Mouse (Mus musculus): ENCODE data around the gene Smok3a. TPM values are rescaled to one million over a fixed set of nuclear protein-coding genes. Genes with fewer than 3 reads are reported as not detected.

Smok3a gene
- total RNA-seq, 2 experiments from 2014 or later, result not detected

DNA sequence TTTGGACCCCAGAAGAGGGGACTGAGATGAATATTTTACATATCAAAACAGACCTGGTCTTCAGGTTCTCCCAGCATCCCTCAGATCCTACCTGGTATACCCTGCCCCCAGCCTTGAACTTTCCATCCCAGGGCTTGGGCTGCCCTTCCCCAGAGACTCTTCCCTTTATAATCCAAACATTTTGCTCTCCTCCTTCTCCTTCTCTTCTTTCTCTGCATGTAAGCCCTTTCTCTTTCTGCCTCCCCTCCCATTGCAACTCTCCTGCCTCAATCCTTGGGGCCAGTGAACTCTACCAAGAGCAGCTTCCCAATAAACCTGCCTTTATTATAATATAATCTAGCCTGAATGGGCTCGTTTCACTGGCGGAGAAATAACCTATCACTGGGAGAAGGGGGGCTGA lies 62.9 kb downstream of the Smok3a start:
- ATAC-seq (replicated peaks; ENCODE audit: low FRiP score, poor library complexity, severe bottlenecking), result no peak

Other genes starting within 250 kb of the Smok3a start
- 43.6 and 45.8 TPM in 2 replicates for gene Ppp1r35, start 242.4 kb upstream of the Smok3a start, total RNA-seq (2015; ENCODE audit: low replicate concordance)
- gene Ppp1r35, start 242.4 kb upstream of the Smok3a start, total RNA-seq (2017; ENCODE audit: low replicate concordance), result 28.0 and 51.0 TPM in 2 replicates
- gene Mepce, start 233.6 kb upstream of the Smok3a start, total RNA-seq (2015; ENCODE audit: low replicate concordance), result 45.4 and 50.7 TPM in 2 replicates
- 8.9 and 22.3 TPM in 2 replicates for gene Mepce, start 233.6 kb upstream of the Smok3a start, total RNA-seq (2017; ENCODE audit: low replicate concordance)
- gene Zcwpw1, start 233.5 kb upstream of the Smok3a start, total RNA-seq (2015; ENCODE audit: low replicate concordance), result 9.7 and 15.5 TPM in 2 replicates
- gene Zcwpw1, start 233.5 kb upstream of the Smok3a start, total RNA-seq (2017; ENCODE audit: low replicate concordance), result 18.1 and 35.3 TPM in 2 replicates
- 9.2 and 35.7 TPM in 2 replicates for gene Pilra, start 185.0 kb upstream of the Smok3a start, total RNA-seq (2015; ENCODE audit: low replicate concordance)
- 10.5 and 14.4 TPM in 2 replicates for gene Pilra, start 185.0 kb upstream of the Smok3a start, total RNA-seq (2017; ENCODE audit: low replicate concordance)
- 21.4 and 55.1 TPM in 2 replicates for gene Pilrb1, start 163.2 kb upstream of the Smok3a start, total RNA-seq (2015; ENCODE audit: low replicate concordance)
- gene Pilrb1, start 163.2 kb upstream of the Smok3a start, total RNA-seq (2017; ENCODE audit: low replicate concordance), result 4.1 and 15.1 TPM in 2 replicates
- 53.2 and 56.9 TPM in 2 replicates for gene Pilrb2, start 149.4 kb upstream of the Smok3a start, total RNA-seq (2015; ENCODE audit: low replicate concordance)
- gene Pilrb2, start 149.4 kb upstream of the Smok3a start, total RNA-seq (2017; ENCODE audit: low replicate concordance), result 4.0 and 17.1 TPM in 2 replicates
- gene Cyp3a13, start 99.6 kb upstream of the Smok3a start, total RNA-seq (2015; ENCODE audit: low replicate concordance), result not detected in 2 replicates
- gene Cyp3a13, start 99.6 kb upstream of the Smok3a start, total RNA-seq (2017; ENCODE audit: low replicate concordance), result not detected in 2 replicates
- gene Gjc3, start 58.2 kb upstream of the Smok3a start, total RNA-seq (2015; ENCODE audit: low replicate concordance), result not detected in 2 replicates
- gene Gjc3, start 58.2 kb upstream of the Smok3a start, total RNA-seq (2017; ENCODE audit: low replicate concordance), result not detected in 2 replicates
- not detected in 2 replicates for gene Azgp1, start 39.7 kb upstream of the Smok3a start, total RNA-seq (2015; ENCODE audit: low replicate concordance)
- gene Azgp1, start 39.7 kb upstream of the Smok3a start, total RNA-seq (2017; ENCODE audit: low replicate concordance), result not detected in 2 replicates
- gene Smok3b, start 168 bp downstream of the Smok3a start, total RNA-seq (2015; ENCODE audit: low replicate concordance), result not detected in 2 replicates
- not detected in 2 replicates for gene Smok3b, start 168 bp downstream of the Smok3a start, total RNA-seq (2017; ENCODE audit: low replicate concordance)
- not detected in 2 replicates for gene Smok3c, start 31.9 kb downstream of the Smok3a start, total RNA-seq (2015; ENCODE audit: low replicate concordance)
- not detected in 2 replicates for gene Smok3c, start 31.9 kb downstream of the Smok3a start, total RNA-seq (2017; ENCODE audit: low replicate concordance)
- gene Zkscan1, start 63.8 kb downstream of the Smok3a start, total RNA-seq (2015; ENCODE audit: low replicate concordance), result 12.6 and 20.5 TPM in 2 replicates
- 14.4 and 16.7 TPM in 2 replicates for gene Zkscan1, start 63.8 kb downstream of the Smok3a start, total RNA-seq (2017; ENCODE audit: low replicate concordance)
- 14.7 and 16.6 TPM in 2 replicates for gene Zscan21, start 95.6 kb downstream of the Smok3a start, total RNA-seq (2015; ENCODE audit: low replicate concordance)
- gene Zscan21, start 95.6 kb downstream of the Smok3a start, total RNA-seq (2017; ENCODE audit: low replicate concordance), result 5.7 and 12.6 TPM in 2 replicates
- 3.4 and 8.6 TPM in 2 replicates for gene Zfp113, start 134.5 kb downstream of the Smok3a start, total RNA-seq (2015; ENCODE audit: low replicate concordance)
- gene Zfp113, start 134.5 kb downstream of the Smok3a start, total RNA-seq (2017; ENCODE audit: low replicate concordance), result 2.0 and 4.1 TPM in 2 replicates
- gene Cops6, start 139.8 kb downstream of the Smok3a start, total RNA-seq (2015; ENCODE audit: low replicate concordance), result 34.2 and 54.1 TPM in 2 replicates
- gene Cops6, start 139.8 kb downstream of the Smok3a start, total RNA-seq (2017; ENCODE audit: low replicate concordance), result 10.1 and 22.2 TPM in 2 replicates
- gene Ap4m1, start 150.7 kb downstream of the Smok3a start, total RNA-seq (2015; ENCODE audit: low replicate concordance), result 9.6 and 16.2 TPM in 2 replicates
- gene Ap4m1, start 150.7 kb downstream of the Smok3a start, total RNA-seq (2017; ENCODE audit: low replicate concordance), result 18.1 and 19.4 TPM in 2 replicates
- 218 and 223 TPM in 2 replicates for gene Mcm7, start 151.2 kb downstream of the Smok3a start, total RNA-seq (2015; ENCODE audit: low replicate concordance)
- 304 and 424 TPM in 2 replicates for gene Mcm7, start 151.2 kb downstream of the Smok3a start, total RNA-seq (2017; ENCODE audit: low replicate concordance)
- gene Taf6, start 166.2 kb downstream of the Smok3a start, total RNA-seq (2015; ENCODE audit: low replicate concordance), result 40.4 and 42.3 TPM in 2 replicates
- 21.8 and 30.3 TPM in 2 replicates for gene Taf6, start 166.2 kb downstream of the Smok3a start, total RNA-seq (2017; ENCODE audit: low replicate concordance)
- 13.0 and 23.8 TPM in 2 replicates for gene Cnpy4, start 166.2 kb downstream of the Smok3a start, total RNA-seq (2015; ENCODE audit: low replicate concordance)
- 23.5 and 29.3 TPM in 2 replicates for gene Cnpy4, start 166.2 kb downstream of the Smok3a start, total RNA-seq (2017; ENCODE audit: low replicate concordance)
- 0.72 TPM in 1 of 2 replicates, not detected in the other for gene Mblac1, start 173.1 kb downstream of the Smok3a start, total RNA-seq (2015; ENCODE audit: low replicate concordance)
- 0.53 and 1.4 TPM in 2 replicates for gene Mblac1, start 173.1 kb downstream of the Smok3a start, total RNA-seq (2017; ENCODE audit: low replicate concordance)
- 0.84 and 1.1 TPM in 2 replicates for gene Nxpe5, start 204.6 kb downstream of the Smok3a start, total RNA-seq (2015; ENCODE audit: low replicate concordance)
- 0.39 TPM in 1 of 2 replicates, not detected in the other for gene Nxpe5, start 204.6 kb downstream of the Smok3a start, total RNA-seq (2017; ENCODE audit: low replicate concordance)
- 22.3 and 26.4 TPM in 2 replicates for gene Lamtor4, start 234.2 kb downstream of the Smok3a start, total RNA-seq (2015; ENCODE audit: low replicate concordance)
- gene Lamtor4, start 234.2 kb downstream of the Smok3a start, total RNA-seq (2017; ENCODE audit: low replicate concordance), result 4.6 and 5.4 TPM in 2 replicates
- gene BC037034, start 242.8 kb downstream of the Smok3a start, total RNA-seq (2015; ENCODE audit: low replicate concordance), result 15.5 and 16.8 TPM in 2 replicates
- 7.6 and 8.9 TPM in 2 replicates for gene BC037034, start 242.8 kb downstream of the Smok3a start, total RNA-seq (2017; ENCODE audit: low replicate concordance)

All from erythroid progenitor cell, adult 5-6 weeks (primary cell).